Mouse (Mus musculus): Measurements from ENCODE around the gene Zfp422. TPM values are rescaled to one million over a fixed set of nuclear protein-coding genes. Genes with fewer than 3 reads are reported as not detected.

The Zfp422 gene
- polyA plus RNA-seq, 1 experiment from 2014 or later: 313 TPM

Other genes with a start within 250 kb of the Zfp422 start
- gene Alox5, start 167.8 kb downstream of the Zfp422 start, polyA plus RNA-seq (2014; fragmentation: Nextera tagmentation; extraction: Ambion mirVana): 0.82 and 0.86 TPM in 2 replicates
- not detected in 2 replicates for gene Olfr211, start 139.9 kb downstream of the Zfp422 start, polyA plus RNA-seq (2014; fragmentation: Nextera tagmentation; extraction: Ambion mirVana)
- gene Olfr212, start 122.5 kb downstream of the Zfp422 start, polyA plus RNA-seq (2014; fragmentation: Nextera tagmentation; extraction: Ambion mirVana): not detected in 2 replicates
- not detected in 2 replicates for gene Olfr213, start 90.5 kb downstream of the Zfp422 start, polyA plus RNA-seq (2014; fragmentation: Nextera tagmentation; extraction: Ambion mirVana)
- gene Gm5580, start 77.9 kb downstream of the Zfp422 start, polyA plus RNA-seq (2014; fragmentation: Nextera tagmentation; extraction: Ambion mirVana): 0.36 and 0.54 TPM in 2 replicates
- gene Olfr214, start 74.8 kb downstream of the Zfp422 start, polyA plus RNA-seq (2014; fragmentation: Nextera tagmentation; extraction: Ambion mirVana): not detected in 2 replicates
- gene Olfr215, start 44.8 kb downstream of the Zfp422 start, polyA plus RNA-seq (2014; fragmentation: Nextera tagmentation; extraction: Ambion mirVana): not detected in 2 replicates
- 9.8 and 12.0 TPM in 2 replicates for gene Depp1, start 21.6 kb upstream of the Zfp422 start, polyA plus RNA-seq (2014; fragmentation: Nextera tagmentation; extraction: Ambion mirVana)
- 60.7 and 78.3 TPM in 2 replicates for gene Rassf4, start 45.0 kb upstream of the Zfp422 start, polyA plus RNA-seq (2014; fragmentation: Nextera tagmentation; extraction: Ambion mirVana)
- 0.07 and 0.12 TPM in 2 replicates for gene Tmem72, start 87.9 kb upstream of the Zfp422 start, polyA plus RNA-seq (2014; fragmentation: Nextera tagmentation; extraction: Ambion mirVana)